Mouse (Mus musculus): Measurements from ENCODE around the gene Zc3h15. TPM values are rescaled to one million over a fixed set of nuclear protein-coding genes. Genes with fewer than 3 reads are reported as not detected.

Zc3h15 gene
- polyA plus RNA-seq, 1 experiment from 2014 or later = 171 TPM

- Histone ChIP-seq H3K4me3 (ENCODE audit: low read depth, low read length) (no peak overlapping the region), H3K27ac (replicated peaks; ENCODE audit: low read depth, low read length) (no peak overlapping the region), H3K9me3 (ENCODE audit: control insufficient read depth, low read length) (no peaks in the 10 kb centered on the region), H3K36me3 (ENCODE audit: control insufficient read depth, insufficient read depth, low read length) (no peaks in the 10 kb centered on the region; the same call in 1 of the 2 replicates), H3K4me2 (ENCODE audit: low read depth, severe bottlenecking) (no peak overlapping the region), H3K9ac (ENCODE audit: low read length) (no peak overlapping the region), H3K27me3 (ENCODE audit: control insufficient read depth, insufficient read depth, low read length) (no peaks in the 10 kb centered on the region), H3K4me1 (ENCODE audit: control insufficient read depth, insufficient read depth, low read length) (no peaks in the 10 kb centered on the region)
- no peak for DNase-seq (ENCODE audit: low spot score)
- 83% methylated on average over 2 of the region's 2 CpGs for WGBS
- ATAC-seq (ENCODE audit: insufficient number of reproducible peaks, low FRiP score, low TSS enrichment, low read depth) = no peak
Observed at GRCm38 (mm10) chr2:83667430-83667829, 23.2 kb downstream of the Zc3h15 start.

GRCm38 (mm10) chr2:83668052-83668451 lies 23.8 kb downstream of the Zc3h15 start:
- DNase-seq (ENCODE audit: low spot score) = no peak
- H3K4me1 ChIP-seq (ENCODE audit: control insufficient read depth, insufficient read depth, low read length) = no peaks in the 10 kb centered on the region
- no peaks in the 10 kb centered on the region; the same call in 1 of the 2 replicates for H3K36me3 ChIP-seq (ENCODE audit: control insufficient read depth, insufficient read depth, low read length)
- H3K9ac ChIP-seq (ENCODE audit: low read length) = no peak overlapping the region
- no peaks in the 10 kb centered on the region for H3K9me3 ChIP-seq (ENCODE audit: control insufficient read depth, low read length)
- H3K4me3 ChIP-seq (ENCODE audit: low read depth, low read length) = no peak overlapping the region
- 96% methylated on average over 1 of the region's 1 CpGs for WGBS
- ATAC-seq (ENCODE audit: insufficient number of reproducible peaks, low FRiP score, low TSS enrichment, low read depth) = no peak
- H3K27me3 ChIP-seq (ENCODE audit: control insufficient read depth, insufficient read depth, low read length) = no peaks in the 10 kb centered on the region
- no peak overlapping the region for H3K27ac ChIP-seq (replicated peaks; ENCODE audit: low read depth, low read length)
- no peak overlapping the region for H3K4me2 ChIP-seq (ENCODE audit: low read depth, severe bottlenecking)

- Histone ChIP-seq H3K4me3 (ENCODE audit: low read depth, low read length) (no peak overlapping the region), H3K4me1 (ENCODE audit: control insufficient read depth, insufficient read depth, low read length) (no peaks in the 10 kb centered on the region), H3K4me2 (ENCODE audit: low read depth, severe bottlenecking) (no peak overlapping the region), H3K36me3 (ENCODE audit: control insufficient read depth, insufficient read depth, low read length) (no peaks in the 10 kb centered on the region), H3K9ac (ENCODE audit: low read length) (no peak overlapping the region), H3K9me3 (ENCODE audit: control insufficient read depth, low read length) (no peaks in the 10 kb centered on the region), H3K27ac (replicated peaks; ENCODE audit: low read depth, low read length) (no peak overlapping the region), H3K27me3 (ENCODE audit: control insufficient read depth, insufficient read depth, low read length) (no peaks in the 10 kb centered on the region)
- no peak for ATAC-seq (ENCODE audit: insufficient number of reproducible peaks, low FRiP score, low TSS enrichment, low read depth)
- DNase-seq (ENCODE audit: low spot score) = no peak
- WGBS = 90% methylated on average over 5 of the region's 5 CpGs
Observed at GRCm38 (mm10) chr2:83669988-83670387, 25.8 kb downstream of the Zc3h15 start.

GRCm38 (mm10) chr2:83671843-83672242 lies 27.6 kb downstream of the Zc3h15 start:
- Histone ChIP-seq H3K9ac (ENCODE audit: low read length) (no peak overlapping the region), H3K36me3 (ENCODE audit: control insufficient read depth, insufficient read depth, low read length) (no peaks in the 10 kb centered on the region), H3K4me2 (ENCODE audit: low read depth, severe bottlenecking) (no peak overlapping the region), H3K9me3 (ENCODE audit: control insufficient read depth, low read length) (no peaks in the 10 kb centered on the region), H3K27me3 (ENCODE audit: control insufficient read depth, insufficient read depth, low read length) (no peaks in the 10 kb centered on the region), H3K27ac (replicated peaks; ENCODE audit: low read depth, low read length) (no peak overlapping the region), H3K4me3 (ENCODE audit: low read depth, low read length) (no peak overlapping the region), H3K4me1 (ENCODE audit: control insufficient read depth, insufficient read depth, low read length) (no peaks in the 10 kb centered on the region)
- DNase-seq (ENCODE audit: low spot score) = no peak
- WGBS = 96% methylated on average over 2 of the region's 2 CpGs
- ATAC-seq (ENCODE audit: insufficient number of reproducible peaks, low FRiP score, low TSS enrichment, low read depth) = no peak

GRCm38 (mm10) chr2:83673067-83673466 lies 28.8 kb downstream of the Zc3h15 start:
- Histone ChIP-seq H3K36me3 (ENCODE audit: control insufficient read depth, insufficient read depth, low read length) (no peaks in the 10 kb centered on the region), H3K4me3 (ENCODE audit: low read depth, low read length) (no peak overlapping the region), H3K4me2 (ENCODE audit: low read depth, severe bottlenecking) (no peak overlapping the region), H3K9me3 (ENCODE audit: control insufficient read depth, low read length) (no peaks in the 10 kb centered on the region), H3K9ac (ENCODE audit: low read length) (no peak overlapping the region), H3K27me3 (ENCODE audit: control insufficient read depth, insufficient read depth, low read length) (no peaks in the 10 kb centered on the region), H3K4me1 (ENCODE audit: control insufficient read depth, insufficient read depth, low read length) (no peaks in the 10 kb centered on the region), H3K27ac (replicated peaks; ENCODE audit: low read depth, low read length) (no peak overlapping the region)
- DNase-seq (ENCODE audit: low spot score) = no peak
- ATAC-seq (ENCODE audit: insufficient number of reproducible peaks, low FRiP score, low TSS enrichment, low read depth) = no peak
- 83% methylated on average over 7 of the region's 7 CpGs for WGBS

GRCm38 (mm10) chr2:83673843-83674242 lies 29.6 kb downstream of the Zc3h15 start:
- no peaks in the 10 kb centered on the region for H3K27me3 ChIP-seq (ENCODE audit: control insufficient read depth, insufficient read depth, low read length)
- ATAC-seq (ENCODE audit: insufficient number of reproducible peaks, low FRiP score, low TSS enrichment, low read depth) = no peak
- WGBS = 92% methylated on average over 2 of the region's 2 CpGs

GRCm38 (mm10) chr2:83674421-83674820 lies 30.2 kb downstream of the Zc3h15 start:
- H3K9me3 ChIP-seq (ENCODE audit: control insufficient read depth, low read length) = no peaks in the 10 kb centered on the region
- no peak overlapping the region for H3K4me3 ChIP-seq (ENCODE audit: low read depth, low read length)
- H3K9ac ChIP-seq (ENCODE audit: low read length) = no peak overlapping the region
- no peaks in the 10 kb centered on the region for H3K36me3 ChIP-seq (ENCODE audit: control insufficient read depth, insufficient read depth, low read length)
- no peak overlapping the region for H3K4me2 ChIP-seq (ENCODE audit: low read depth, severe bottlenecking)
- 88% methylated on average over 7 of the region's 7 CpGs for WGBS
- DNase-seq (ENCODE audit: low spot score) = no peak
- H3K27ac ChIP-seq (replicated peaks; ENCODE audit: low read depth, low read length) = no peak overlapping the region
- no peak for ATAC-seq (ENCODE audit: insufficient number of reproducible peaks, low FRiP score, low TSS enrichment, low read depth)
- no peaks in the 10 kb centered on the region for H3K27me3 ChIP-seq (ENCODE audit: control insufficient read depth, insufficient read depth, low read length)
- H3K4me1 ChIP-seq (ENCODE audit: control insufficient read depth, insufficient read depth, low read length) = no peaks in the 10 kb centered on the region

More at GRCm38 (mm10) chr2:83673843-83674242, 29.6 kb downstream of the Zc3h15 start:
- no peaks in the 10 kb centered on the region for H3K9me3 ChIP-seq (ENCODE audit: control insufficient read depth, low read length)
- H3K4me1 ChIP-seq (ENCODE audit: control insufficient read depth, insufficient read depth, low read length) = no peaks in the 10 kb centered on the region
- H3K27ac ChIP-seq (replicated peaks; ENCODE audit: low read depth, low read length) = no peak overlapping the region
- no peak for DNase-seq (ENCODE audit: low spot score)
- H3K4me3 ChIP-seq (ENCODE audit: low read depth, low read length) = no peak overlapping the region
- no peak overlapping the region for H3K9ac ChIP-seq (ENCODE audit: low read length)
- no peaks in the 10 kb centered on the region for H3K36me3 ChIP-seq (ENCODE audit: control insufficient read depth, insufficient read depth, low read length)
- H3K4me2 ChIP-seq (ENCODE audit: low read depth, severe bottlenecking) = no peak overlapping the region

- 88% methylated on average over 9 of the region's 9 CpGs for WGBS
- Histone ChIP-seq H3K27me3 (ENCODE audit: control insufficient read depth, insufficient read depth, low read length) (no peaks in the 10 kb centered on the region), H3K36me3 (ENCODE audit: control insufficient read depth, insufficient read depth, low read length) (no peaks in the 10 kb centered on the region), H3K4me3 (ENCODE audit: low read depth, low read length) (no peak overlapping the region), H3K4me1 (ENCODE audit: control insufficient read depth, insufficient read depth, low read length) (no peaks in the 10 kb centered on the region), H3K9me3 (ENCODE audit: control insufficient read depth, low read length) (no peaks in the 10 kb centered on the region), H3K4me2 (ENCODE audit: low read depth, severe bottlenecking) (no peak overlapping the region), H3K27ac (replicated peaks; ENCODE audit: low read depth, low read length) (no peak overlapping the region), H3K9ac (ENCODE audit: low read length) (no peak overlapping the region)
- DNase-seq (ENCODE audit: low spot score) (no peak), ATAC-seq (ENCODE audit: insufficient number of reproducible peaks, low FRiP score, low TSS enrichment, low read depth) (no peak)
Observed at GRCm38 (mm10) chr2:83674896-83675295, 30.7 kb downstream of the Zc3h15 start.

- ATAC-seq (ENCODE audit: insufficient number of reproducible peaks, low FRiP score, low TSS enrichment, low read depth) (no peak), DNase-seq (ENCODE audit: low spot score) (no peak)
- no peaks in the 10 kb centered on the region for H3K9me3 ChIP-seq (ENCODE audit: control insufficient read depth, low read length)
- no peak overlapping the region for H3K9ac ChIP-seq (ENCODE audit: low read length)
- no peaks in the 10 kb centered on the region for H3K4me1 ChIP-seq (ENCODE audit: control insufficient read depth, insufficient read depth, low read length)
- H3K27me3 ChIP-seq (ENCODE audit: control insufficient read depth, insufficient read depth, low read length) = no peaks in the 10 kb centered on the region
- H3K4me2 ChIP-seq (ENCODE audit: low read depth, severe bottlenecking) = no peak overlapping the region
- H3K27ac ChIP-seq (replicated peaks; ENCODE audit: low read depth, low read length) = no peak overlapping the region
- H3K4me3 ChIP-seq (ENCODE audit: low read depth, low read length) = no peak overlapping the region
- H3K36me3 ChIP-seq (ENCODE audit: control insufficient read depth, insufficient read depth, low read length) = no peaks in the 10 kb centered on the region
- WGBS = 48% methylated on average over 5 of the region's 5 CpGs
Observed at GRCm38 (mm10) chr2:83675681-83676080, 31.4 kb downstream of the Zc3h15 start.

Data from limb, embryonic 11.5 days (tissue).